Mouse (Mus musculus) ovary, postnatal 14 days (tissue): ENCODE measurements around the gene Amacr.

Source experiments
- DNase-seq: peaks from one replicate; pipeline ENCODE4 v3.0.0; 2022; ENCODE audit warnings: low spot score

Gene Amacr

GRCm38 (mm10) chr15:10990411-10990810 lies 8.9 kb downstream of the Amacr start:
- DNase-seq: no peak

GRCm38 (mm10) chr15:10991566-10991965 lies 10.0 kb downstream of the Amacr start:
- no peak for DNase-seq

GRCm38 (mm10) chr15:10999832-11000231 lies 18.3 kb downstream of the Amacr start:
- no peak for DNase-seq

- no peak for DNase-seq
Measured at GRCm38 (mm10) chr15:11000421-11000820, 18.9 kb downstream of the Amacr start, which contains the start of gene Slc45a2. Slc45a2 (plus strand) TSS chr15:11000721.

GRCm38 (mm10) chr15:11003791-11004190 lies 22.2 kb downstream of the Amacr start:
- DNase-seq: no peak

GRCm38 (mm10) chr15:11004646-11005045 lies 23.1 kb downstream of the Amacr start:
- no peak for DNase-seq

GRCm38 (mm10) chr15:11008756-11009155 lies 27.2 kb downstream of the Amacr start:
- no peak for DNase-seq

GRCm38 (mm10) chr15:11010976-11011548 lies 29.5 kb downstream of the Amacr start:
- no peak for DNase-seq

GRCm38 (mm10) chr15:11014931-11015330 lies 33.4 kb downstream of the Amacr start:
- DNase-seq: no peak

GRCm38 (mm10) chr15:11026801-11027561 lies 45.4 kb downstream of the Amacr start:
- no peak for DNase-seq

- DNase-seq: no peak
Measured at GRCm38 (mm10) chr15:11030188-11030587, 48.6 kb downstream of the Amacr start.

GRCm38 (mm10) chr15:11035947-11036474 lies 54.5 kb downstream of the Amacr start:
- DNase-seq: no peak

- no peak for DNase-seq
Measured at GRCm38 (mm10) chr15:11036535-11037375, 55.2 kb downstream of the Amacr start.

- DNase-seq: no peak
Measured at GRCm38 (mm10) chr15:11037376-11037695, 55.8 kb downstream of the Amacr start.

GRCm38 (mm10) chr15:11037711-11038110 lies 56.2 kb downstream of the Amacr start, which contains the start of gene Rxfp3:
Rxfp3 (minus strand) TSS chr15:11037991.
- no peak for DNase-seq

GRCm38 (mm10) chr15:11038476-11038875 lies 56.9 kb downstream of the Amacr start:
- peak; percentile 46 for DNase-seq

GRCm38 (mm10) chr15:11040067-11040466 lies 58.5 kb downstream of the Amacr start:
- DNase-seq: no peak

GRCm38 (mm10) chr15:11041229-11041628 lies 59.7 kb downstream of the Amacr start:
- DNase-seq: no peak

GRCm38 (mm10) chr15:11042828-11043227 lies 61.3 kb downstream of the Amacr start:
- no peak for DNase-seq
